Mouse (Mus musculus): ENCODE data around the gene Pced1b.

DNA sequence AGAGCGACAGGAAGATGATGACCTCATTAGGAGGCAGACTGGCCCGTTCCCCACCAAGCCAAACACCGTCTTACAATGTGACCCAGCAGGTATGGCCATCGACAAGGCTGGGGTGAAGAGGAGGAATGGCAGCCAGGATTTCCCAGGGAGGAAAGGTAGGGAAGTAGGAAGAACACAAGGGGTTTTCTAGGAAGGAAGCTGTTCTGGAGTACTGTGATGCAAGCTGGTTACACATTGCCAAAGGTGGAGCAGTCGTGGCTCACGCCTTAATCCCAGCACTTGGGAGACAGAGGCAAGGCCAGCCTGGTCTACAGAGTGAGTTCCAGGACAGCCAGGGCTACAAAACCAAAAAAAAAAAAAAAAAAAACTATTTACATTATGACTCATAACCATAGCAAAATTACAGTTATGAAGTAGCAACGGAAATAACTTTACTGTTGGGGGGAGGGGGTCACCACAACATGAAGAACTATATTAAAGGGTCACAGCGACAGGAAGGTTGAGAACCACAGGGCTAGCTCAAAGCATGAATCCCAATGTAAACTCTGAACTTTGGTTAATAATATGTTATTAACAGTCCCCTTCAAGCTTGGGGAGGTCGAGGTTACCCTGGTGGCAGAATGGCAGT lies 108.9 kb downstream of the Pced1b start:
- TF ChIP-seq CTCF (IDR thresholded peaks at IDR 0.05; ENCODE audit: low read depth, low read length): no peak
- no peak for TF ChIP-seq GATA1 (IDR thresholded peaks at IDR 0.05; ENCODE audit: borderline replicate concordance, low read length)

All from G1E (cell line).